Mouse (Mus musculus) 3134 (cell line): ENCODE data around the gene Ccnt1.
A peak's percentile ranks its signal among the peaks of the same experiment; 100 is the strongest.
"Not testable (repeated sequence)": the region's sequence is repeated elsewhere in the genome, so short reads cannot be mapped to it uniquely, and the experiment has no call there.

Source experiments
- DNase-seq: peaks from one replicate; pipeline ENCODE4 v3.0.0-alpha.2; 2011; ENCODE audit warnings: low spot score; ENCODE audit not compliant: insufficient read length; ENCODE audit errors: extremely low read depth

Ccnt1 gene

DNA sequence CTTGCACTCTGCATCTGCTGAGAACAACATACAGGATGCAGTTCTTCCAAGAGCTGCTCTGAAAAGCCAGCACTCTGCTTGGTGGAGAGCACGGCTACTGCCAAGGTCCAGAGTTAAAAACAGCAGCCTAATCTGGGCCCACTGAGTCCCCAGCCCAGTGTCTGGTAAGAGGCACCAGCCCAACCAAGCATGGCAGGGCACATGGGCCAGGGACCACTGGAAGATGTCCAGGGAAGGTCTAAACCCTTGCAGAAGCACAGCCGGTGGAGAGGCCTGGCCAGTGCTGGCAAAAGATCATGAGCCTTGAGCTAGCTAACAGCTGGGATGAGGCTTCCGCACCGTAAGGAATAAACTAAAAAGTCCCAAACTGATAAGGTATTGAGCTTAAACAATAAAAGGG is 14.8 kb downstream of the Ccnt1 start:
- DNase-seq, result no peak

DNA sequence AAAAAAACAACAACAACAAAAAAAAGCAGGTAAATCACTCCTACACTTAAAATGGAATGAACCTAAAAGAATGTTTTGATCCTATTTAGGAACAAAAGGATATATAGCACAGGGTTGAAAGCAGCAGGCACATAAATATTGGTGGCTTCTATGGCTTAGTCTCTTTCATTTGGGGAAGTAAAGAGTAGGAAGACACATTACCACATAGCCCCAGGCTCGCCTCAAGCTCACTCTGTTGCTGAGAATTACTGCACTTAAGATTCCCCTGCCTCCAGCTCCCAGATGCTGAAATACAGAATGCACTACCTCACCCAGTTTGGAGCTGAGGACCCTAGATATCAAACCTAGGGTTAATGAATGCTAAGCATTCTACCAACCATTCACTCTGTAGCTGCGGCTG is 18.0 kb downstream of the Ccnt1 start:
- DNase-seq, result no peak

DNA sequence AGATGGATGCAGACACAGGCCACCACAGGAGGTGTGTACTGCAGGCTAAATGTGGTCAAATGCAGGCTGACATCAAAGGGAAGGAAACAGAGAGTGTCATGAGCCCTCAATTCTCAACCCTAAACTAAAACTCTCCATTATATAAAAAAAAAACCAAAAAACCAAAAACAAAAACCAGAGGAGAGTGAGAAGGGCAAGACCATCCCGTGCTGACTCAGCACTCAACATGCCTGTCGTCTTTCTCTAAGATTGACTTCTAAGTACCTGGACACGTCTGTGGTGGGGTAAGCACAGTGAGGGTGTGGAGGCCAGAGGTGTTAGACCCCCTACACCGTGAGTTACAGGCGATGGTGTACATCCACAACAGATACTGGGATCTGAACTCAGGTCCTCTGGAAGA is 23.9 kb downstream of the Ccnt1 start:
- DNase-seq, result no peak

DNA sequence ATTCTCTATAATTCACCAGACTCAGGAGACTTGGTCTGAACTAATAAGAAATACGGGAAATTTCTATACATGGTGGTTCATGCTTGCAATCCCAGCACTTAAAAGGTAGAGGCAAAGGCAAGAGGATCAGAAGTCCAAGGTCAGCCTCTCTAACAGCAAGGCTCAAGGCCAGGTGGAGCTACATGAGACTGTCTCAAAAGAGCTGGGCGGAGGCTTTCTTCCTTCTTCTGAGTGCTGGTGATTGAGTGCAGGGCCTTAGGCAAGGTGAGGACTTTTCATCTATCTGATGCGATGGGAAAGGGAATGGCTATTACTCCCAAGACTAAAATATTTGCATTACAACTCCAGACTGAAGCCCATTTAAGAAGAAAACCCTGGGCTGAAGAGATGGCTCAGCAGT is 25.6 kb downstream of the Ccnt1 start:
- DNase-seq, result no peak

DNA sequence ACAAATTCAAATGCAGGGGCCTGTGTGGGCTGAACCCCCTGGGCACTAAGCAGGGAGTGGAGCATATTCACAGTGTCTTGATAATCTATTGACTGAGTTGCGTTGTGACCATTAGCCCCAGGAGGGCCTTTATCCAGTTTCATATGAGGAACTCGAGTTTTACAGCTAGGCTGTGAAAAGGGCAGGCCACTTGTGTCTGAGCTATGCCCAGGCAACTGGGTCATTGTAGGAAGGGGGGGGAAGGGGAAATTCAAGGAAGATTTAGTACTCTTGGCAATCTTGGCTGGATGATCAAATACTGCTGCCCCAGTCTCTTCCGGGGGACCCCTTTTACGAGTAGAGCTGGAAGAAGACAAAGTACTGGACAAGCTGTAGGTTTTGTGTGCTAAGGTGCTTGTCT is 27.4 kb downstream of the Ccnt1 start:
- no peak for DNase-seq

DNA sequence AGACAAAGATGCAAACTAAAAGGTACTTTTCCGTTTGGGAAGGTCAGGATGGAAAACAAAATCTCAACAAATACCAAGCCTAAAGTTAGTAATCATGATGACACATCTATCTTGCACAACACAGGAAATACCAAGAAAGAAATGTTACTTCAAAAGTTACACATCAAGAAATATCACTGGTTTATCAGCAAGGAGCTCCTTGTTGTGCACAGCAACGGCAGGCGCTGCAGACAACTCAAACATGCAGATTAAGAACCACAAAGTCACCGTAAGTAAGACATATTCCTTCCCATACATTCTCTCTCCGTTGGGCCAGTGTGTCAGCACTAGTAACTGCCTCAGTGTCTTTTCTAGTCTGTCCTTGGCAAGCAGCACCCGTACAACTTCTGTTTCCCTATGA is 29.7 kb downstream of the Ccnt1 start:
- peak; percentile 29 for DNase-seq

DNA sequence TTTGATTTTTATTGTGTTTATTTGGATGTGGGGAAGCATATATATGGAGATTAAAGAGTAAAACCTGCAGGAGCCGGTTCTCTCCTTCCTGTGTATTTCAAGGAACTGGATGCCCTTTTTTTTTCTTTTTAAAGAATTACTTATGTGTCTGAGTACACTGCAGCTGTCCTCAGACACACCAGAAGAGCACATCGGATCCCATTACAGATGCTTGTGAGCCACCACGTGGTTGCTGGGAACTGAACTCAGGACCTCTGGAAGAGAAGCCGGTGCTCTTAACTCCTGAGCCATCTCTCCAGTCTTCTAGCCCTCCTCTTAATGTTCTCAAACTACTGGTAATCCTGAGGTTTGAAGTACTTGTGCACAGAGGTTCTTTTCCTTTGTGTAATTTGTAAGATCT is 32.8 kb downstream of the Ccnt1 start:
- no peak for DNase-seq

DNA sequence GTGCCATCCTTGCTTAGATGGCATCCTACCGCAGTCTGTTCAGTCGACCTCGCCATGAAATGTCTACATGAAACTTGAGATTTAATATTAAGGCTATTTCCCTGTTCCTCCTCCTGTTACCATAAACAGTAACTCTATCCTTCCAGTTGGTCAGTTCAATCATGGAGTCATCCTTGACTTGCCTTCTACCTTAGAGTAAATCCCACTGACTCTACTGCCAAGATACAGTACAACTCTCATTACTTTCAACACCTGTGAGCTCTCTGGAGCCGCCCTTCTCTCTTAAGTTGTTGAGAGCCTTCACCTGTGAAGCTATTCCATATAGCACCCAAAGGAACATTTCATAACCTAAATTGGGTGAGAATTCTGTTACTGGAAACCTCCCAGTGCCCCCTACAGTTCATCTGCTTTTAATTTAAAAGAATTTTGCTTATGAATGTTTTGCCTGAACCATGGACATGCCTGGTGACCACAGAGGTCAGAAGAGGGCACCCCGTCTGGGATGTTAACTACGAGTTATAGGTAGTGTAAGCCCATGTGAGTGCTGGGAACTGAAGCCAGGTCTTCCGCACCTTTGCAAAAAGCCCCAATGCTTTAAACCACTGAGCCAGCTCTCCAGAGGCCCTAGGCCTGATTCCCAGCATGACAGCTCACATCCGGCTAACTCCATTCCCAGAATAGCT is 33.8 kb downstream of the Ccnt1 start:
- DNase-seq, result no peak

DNA sequence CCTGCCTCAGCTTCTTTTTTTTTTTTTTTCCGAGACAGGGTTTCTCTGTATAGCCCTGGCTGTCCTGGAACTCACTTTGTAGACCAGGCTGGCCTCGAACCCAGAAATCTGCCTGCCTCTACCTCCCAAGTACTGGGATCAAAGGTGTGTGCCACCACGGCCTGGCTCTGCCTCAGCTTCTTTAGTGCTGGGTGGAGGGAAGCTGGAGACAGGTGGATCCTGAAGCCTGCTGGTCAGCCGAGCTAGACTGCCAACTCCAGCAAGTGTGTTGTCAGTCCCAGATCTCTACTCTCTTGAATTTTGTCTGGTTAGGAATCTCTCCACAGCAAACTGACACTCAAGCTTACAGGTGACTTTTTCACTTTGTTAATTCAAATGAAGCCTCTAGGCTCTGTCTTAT is 34.8 kb downstream of the Ccnt1 start:
- DNase-seq, result no peak

DNA sequence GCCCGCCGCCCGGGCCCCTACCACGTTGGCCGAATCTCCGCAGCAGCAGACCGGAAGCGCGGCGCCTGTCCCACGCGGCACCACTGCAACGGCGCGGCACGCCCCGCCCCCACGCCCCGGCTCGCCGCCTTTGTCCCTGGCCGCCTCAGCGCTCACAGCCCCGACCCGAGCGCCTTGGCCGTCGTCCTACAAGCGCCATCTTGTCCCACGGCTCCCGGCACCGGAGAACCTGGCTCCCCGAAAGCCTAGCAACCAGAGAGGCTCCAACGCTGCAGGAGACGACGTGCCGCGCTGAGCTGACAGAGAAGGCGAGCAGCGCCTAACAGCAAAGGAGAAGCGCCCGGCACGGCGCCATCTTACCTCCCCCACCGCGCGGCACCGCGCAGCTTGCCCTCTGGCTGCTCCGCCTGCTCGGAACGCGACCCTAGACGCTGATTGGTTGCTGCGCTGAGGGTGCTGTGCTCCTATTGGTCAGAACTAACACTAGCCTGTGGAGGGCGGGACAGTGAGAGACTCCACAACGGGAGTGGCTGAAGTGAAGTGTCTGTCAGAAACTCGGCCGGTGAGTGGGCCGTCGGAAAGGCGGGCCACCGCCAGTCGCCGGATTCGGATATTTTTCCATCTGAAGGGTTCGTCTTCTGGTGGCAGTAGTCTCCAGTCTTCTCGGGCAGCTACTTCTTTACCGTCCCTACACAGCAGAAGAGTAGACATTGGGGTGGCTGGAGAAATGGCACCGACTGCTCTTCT is 36.7 kb downstream of the Ccnt1 start, which contains the start of gene Kansl2:
TSS of gene Kansl2 (minus strand) at position 384 of the 747 bp plus-strand sequence.
- DNase-seq, result peak; percentile 98

DNA sequence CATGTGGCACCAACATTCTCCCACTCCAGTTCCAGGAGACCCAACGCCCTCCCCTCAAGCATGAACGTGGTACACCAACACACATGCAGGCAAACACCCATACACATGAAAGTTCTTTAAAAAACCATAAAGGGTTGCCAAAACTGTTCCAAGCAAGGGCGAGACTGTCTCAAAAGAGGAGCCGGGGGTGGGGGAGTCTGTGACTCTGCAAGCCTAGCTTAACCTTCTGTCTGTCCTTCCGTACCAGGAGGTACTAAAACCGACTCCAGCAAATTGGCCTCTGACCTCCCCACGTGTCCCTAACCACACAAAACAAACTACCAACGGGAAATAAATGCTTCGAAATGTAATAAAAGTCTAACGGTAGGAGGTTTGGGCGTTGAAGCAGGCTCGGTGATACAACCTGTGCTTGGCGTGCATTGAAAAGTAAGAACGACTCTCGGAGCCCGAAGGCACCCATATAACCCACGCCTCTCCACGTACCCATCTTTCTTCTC is 37.6 kb downstream of the Ccnt1 start:
- no peak for DNase-seq

DNA sequence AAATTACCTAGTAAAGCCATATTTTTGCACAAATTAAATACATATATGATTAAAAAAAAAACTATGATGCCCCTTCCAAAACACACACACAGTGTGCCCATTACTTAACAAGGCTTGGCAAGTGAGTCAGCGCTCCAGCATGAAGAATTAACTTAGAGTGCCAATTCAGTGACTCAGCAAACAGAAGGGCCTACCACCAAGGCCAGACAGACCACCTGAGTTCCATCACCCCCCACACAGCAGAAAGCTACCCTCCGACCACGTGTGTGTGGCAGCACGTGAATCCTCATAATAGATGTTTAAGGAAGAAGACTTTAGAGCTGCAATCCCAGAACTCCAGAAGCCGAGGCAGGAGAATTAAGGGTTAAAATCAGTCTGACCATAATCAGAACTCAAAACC is 38.4 kb downstream of the Ccnt1 start:
- peak; percentile 73 for DNase-seq

DNA sequence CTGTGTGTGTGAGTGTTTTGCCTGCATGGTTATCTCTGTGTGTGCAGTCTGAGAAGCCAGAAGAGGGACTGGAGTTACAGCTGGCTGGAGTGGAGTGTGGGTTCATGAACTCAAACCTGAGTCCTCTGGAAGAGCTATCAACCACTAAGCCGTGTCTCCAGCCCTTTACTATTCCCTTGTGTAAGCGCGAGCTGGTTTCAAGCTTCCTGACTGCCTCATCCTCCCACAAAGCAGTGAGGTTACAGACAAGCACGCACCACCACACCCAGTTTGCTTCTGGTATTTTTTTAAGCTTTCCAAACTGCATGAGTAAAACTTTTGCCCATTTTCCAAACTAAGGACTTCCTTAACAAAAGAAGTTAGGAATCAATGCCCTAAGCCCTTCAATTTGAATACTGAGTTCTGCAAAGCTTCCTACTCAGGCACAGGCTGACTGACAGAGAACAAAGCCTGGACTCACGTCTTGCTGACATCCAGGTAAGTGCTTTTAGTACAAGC is 42.6 kb downstream of the Ccnt1 start:
- peak; percentile 60 for DNase-seq

DNA sequence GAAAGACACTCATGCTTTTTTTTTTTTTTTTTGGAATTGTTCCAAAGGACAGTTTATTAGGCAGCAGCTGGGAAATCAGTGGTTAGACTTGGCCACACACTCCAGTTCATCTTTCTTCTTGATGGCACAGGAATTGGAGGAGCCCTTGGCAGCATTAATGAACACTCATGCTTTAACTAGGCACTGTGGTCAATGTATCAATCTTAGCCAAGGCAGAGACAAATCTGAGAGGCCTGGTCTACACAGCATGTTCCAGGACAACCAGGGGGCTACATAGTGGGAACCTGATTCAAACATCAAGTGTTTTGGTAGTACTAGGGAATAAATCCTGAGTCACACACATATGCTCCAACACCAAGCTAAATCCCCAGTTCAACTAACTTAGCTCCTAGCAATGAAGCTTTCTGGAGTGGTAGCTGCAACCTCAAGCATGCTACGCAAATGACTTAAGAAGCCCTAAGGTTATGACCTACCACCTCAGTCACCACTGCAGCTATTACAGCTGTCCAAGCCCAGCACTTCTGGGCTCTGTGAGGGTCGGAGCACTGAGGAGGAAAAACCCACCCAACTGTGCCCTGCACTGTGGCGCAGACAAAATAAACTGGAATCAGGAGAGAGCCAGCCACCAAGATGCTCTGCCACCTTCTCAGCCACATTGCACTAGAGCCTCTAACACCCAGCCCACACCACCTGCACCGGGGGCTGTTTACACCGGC is 43.5 kb downstream of the Ccnt1 start:
- peak; percentile 71 for DNase-seq

DNA sequence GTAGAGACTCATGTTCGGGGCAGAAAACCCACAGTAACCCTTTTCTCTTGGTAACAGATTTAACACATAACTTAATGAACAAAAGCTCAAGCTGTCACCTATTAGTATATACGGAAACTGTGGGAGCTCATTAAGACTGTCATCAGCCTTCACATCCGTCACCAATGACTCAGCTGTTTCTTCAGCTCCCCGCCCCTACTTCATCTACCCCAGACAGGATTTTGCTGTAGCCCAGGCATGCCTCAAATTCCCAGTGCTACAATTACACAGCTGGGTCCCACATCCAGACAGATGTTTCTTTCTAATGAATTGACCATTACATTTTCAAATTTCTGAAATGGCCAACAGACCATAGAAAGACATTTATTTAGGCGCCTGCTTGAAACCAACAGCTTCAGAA is 44.7 kb downstream of the Ccnt1 start:
- no peak for DNase-seq

DNA sequence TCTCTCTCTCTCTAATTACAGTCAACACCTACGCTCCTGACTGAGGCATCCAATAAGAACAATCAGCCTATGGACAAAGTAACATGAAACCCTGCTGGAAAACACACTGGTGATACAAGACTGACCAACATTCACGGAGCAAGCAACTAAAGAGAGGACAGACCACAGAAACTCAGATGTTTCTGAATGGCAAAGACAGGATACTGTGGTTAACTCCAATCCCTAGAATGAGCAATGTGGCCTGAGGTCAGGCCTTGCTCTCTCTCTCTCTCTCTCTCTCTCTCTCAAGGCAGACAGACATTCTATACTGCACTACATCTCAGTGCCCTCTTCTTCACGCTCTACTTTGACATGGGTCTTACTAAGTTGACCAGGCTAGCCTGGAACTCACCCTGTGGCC is 49.5 kb downstream of the Ccnt1 start:
- peak; percentile 54 for DNase-seq

DNA sequence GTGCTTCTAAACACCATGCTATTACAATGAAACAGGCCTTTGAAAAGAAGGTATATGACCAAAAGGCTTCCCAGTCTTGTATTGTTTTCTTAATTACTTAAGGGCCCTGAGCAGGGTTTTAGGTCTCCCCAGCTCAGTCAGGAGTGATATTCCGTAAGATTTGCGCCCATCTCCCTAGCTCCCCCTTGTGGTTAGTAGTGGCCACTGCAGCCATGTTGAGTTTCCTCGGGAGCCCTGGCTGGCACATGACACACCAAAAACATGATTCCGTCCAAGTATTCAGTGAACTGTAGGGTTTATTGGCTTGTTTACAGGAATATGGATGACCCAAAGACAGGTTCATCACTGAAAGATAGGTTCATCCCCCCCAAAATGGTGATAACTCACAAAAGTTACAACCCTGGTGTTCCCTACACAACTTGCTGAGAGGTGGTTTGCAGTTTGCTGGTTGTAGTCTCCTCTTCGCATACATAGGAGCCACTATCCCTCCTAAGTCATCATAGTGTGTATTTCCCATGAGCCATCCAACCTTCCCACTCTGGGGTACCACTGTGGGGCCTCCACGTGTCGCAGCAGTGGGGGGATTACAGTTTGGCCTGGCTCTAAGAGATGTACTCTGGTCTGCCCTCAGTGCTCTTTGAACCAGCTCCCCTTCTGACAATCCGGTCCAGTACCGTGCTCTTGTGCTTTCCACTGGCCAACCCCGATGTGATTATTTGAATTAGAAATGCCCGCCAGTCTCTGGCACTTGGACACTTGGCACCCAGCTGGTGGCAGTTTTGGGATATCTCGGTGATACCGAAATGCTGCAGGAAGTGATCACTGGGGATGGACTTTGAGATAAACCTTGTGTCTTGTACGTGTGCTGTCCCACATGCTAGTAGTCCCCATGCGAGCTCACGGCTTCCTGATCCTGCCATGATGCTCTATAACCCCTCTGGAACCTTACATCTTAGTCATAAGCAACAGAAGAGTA is 53.1 kb downstream of the Ccnt1 start:
- no peak for DNase-seq

DNA sequence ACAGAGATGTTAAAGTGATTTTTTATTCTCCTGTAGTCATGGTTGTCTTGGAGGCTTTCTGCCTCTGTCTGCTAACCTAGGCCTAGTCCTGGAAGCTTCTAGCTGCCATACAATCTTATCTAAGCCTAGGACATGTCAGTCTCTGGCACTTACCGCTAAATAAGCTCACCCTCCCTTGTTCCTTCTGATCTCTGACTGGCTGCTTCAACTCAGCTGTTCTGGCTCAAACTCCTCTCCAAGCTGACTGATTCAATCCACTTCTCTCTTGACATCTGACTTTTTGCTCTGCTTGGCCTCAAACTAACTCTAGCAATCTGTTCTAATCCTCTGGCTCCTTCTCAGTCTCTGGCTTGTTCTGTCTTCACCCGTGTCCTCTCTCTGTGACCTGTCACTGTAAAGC is 55.9 kb downstream of the Ccnt1 start:
- DNase-seq, result not testable (repeated sequence)

DNA sequence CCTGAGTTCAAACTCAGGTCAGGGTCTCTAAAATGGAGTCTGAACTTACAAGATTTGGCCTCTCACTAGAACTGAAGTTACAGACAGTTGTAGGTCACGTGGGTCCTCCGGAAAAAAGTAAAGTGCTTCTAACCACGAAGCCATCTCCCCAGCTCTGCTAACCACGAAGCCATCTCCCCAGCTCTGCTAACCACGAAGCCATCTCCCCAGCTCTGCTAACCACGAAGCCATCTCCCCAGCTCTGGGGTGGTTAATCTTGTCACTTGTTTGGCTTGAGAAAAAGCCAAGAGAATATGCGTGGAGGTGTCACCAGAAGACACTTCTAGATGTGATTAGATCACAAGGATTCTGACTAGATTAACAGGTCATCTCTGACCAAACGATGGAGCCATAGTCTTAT is 56.6 kb downstream of the Ccnt1 start:
- DNase-seq, result no peak

DNA sequence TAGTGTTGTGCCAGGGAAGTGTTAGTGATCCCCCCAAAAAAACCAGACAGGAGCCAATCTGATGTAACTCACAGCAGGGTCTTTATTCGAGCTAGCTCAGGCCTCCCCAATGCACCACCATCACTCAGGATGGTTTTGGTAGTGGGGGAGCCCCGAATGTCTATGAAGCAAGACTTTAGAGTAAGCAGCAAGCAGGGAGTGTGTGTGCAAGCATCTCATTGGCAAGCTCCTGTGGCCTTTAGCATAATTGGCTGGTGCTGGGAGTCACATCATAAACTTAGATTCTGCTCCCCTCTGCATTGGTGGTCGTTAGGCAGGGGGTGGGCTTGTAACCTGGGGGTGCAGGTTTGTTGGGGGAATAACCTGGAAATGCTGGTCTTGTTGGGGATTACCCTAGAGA is 57.0 kb downstream of the Ccnt1 start:
- not testable (repeated sequence) for DNase-seq
